Mouse (Mus musculus) c-Kit-positive CD71-negative TER-119-negative erythroid progenitor cells, embryonic 14.5 days (primary cell): ENCODE measurements around the gene Rabac1.

Experiments used
- DNase-seq: peaks from one replicate; pipeline ENCODE4 v3.0.0-alpha.2; 2013; ENCODE audit warnings: low read depth

Gene Rabac1

DNA sequence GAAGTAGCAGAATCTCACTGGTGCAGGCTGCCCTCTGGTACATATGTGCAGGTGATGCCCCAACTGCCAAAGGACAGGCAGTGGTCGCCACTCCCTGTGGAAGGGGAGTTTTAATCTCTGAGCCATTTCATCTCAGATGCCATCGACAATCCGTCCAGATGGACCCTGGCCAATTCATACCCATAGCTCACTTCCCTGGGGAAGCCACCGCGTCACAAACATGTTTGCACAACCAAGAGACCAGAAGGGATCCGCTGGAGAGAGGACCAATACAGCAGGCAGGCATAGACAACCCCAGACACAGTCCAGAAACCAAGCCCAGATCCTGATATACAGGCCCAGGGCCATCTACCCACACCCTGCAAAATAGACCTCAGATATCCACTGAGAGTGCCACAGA, 42.1 kb downstream of the Rabac1 start:
- no peak for DNase-seq
